Mouse (Mus musculus) kidney, adult 2 months (tissue): ENCODE data around the gene Tk1.

ENCODE experiments used
- CTCF ChIP-seq: fragments of 200-500 bp; conservative IDR thresholded peaks from 2 replicates; pipeline ENCODE4 v1.5.1; 2011; ENCODE audit warnings: low read depth, mild to moderate bottlenecking, control low read depth, low read length, moderate library complexity, mixed read lengths; ENCODE audit not compliant: insufficient read depth, insufficient read length
- POLR2A ChIP-seq: fragments of 200-500 bp; IDR thresholded peaks from one replicate; pipeline ENCODE4 v1.6.1; 2011; ENCODE audit warnings: low read depth, low read length, control low read depth

- TF ChIP-seq CTCF (no peak), POLR2A (peak; percentile 43)
These were observed 8.2 kb upstream of the Tk1 start for GRCm38 (mm10) chr11:117834086-117834485.
